Mouse (Mus musculus): ENCODE measurements at regions not wholly inside any gene's neighbourhood (a gene's known extent, or its start where the extent isn't known, plus 50 kb on each side); places are given as distances from the start of the nearest gene placed in this dataset.

DNA sequence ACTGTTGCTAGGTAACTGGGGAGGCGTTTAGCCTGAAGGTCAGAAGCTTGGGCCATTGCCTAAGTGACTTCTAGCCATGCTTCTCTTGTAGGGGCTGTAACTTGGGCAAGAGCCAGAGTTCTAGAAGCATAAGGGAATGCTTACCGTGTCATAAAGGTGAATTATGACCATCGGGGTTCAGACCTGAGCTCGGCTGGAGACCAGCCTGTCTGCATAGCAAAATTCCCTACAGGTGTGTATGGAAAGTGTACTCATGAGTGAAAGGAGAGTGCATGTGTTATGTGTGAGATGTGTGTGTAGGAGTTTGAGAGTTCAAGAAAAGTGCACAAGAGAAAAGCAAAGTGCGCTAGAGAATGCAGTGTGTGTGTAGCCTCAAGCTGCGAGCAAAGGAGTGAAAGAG is 692.7 kb upstream of the Cox7c start:
- in situ Hi-C loops (cut with MboI, MseI), result no loop called here

GRCm38 (mm10) chr13:86728396-86728795 is 681.7 kb upstream of the Cox7c start:
- in situ Hi-C loops (cut with MboI, MseI), result loop anchor here (10.0 kb wide), 1 partner anchor 1886 kb away; no protein-coding TSS in a partner anchor

- in situ Hi-C loops (cut with MboI, MseI), result loop anchor here (10.0 kb wide), 1 partner anchor 1888 kb away; no protein-coding TSS in a partner anchor
Measured at GRCm38 (mm10) chr13:86726695-86727094, 680.0 kb upstream of the Cox7c start.
